Mouse (Mus musculus): ENCODE results near the gene Arhgef25. TPM values are rescaled to one million over a fixed set of nuclear protein-coding genes. Genes with fewer than 3 reads are reported as not detected.

Gene Arhgef25
- polyA plus RNA-seq, 1 experiment from 2014 or later, result 21.3 TPM

GRCm38 (mm10) chr10:127176756-127177155, 13.1 kb downstream of the Arhgef25 start:
- H3K9me3 ChIP-seq (replicated peaks), result no peaks in the 10 kb centered on the region
- no peak for ATAC-seq (ENCODE audit: insufficient number of reproducible peaks, low FRiP score)
- H3K36me3 ChIP-seq, result no peaks in the 10 kb centered on the region
- H3K4me1 ChIP-seq (replicated peaks), result peaks cover 38% of the 10 kb centered on the region
- peaks cover 79% of the 10 kb centered on the region for H3K27me3 ChIP-seq (replicated peaks)
- H3K4me2 ChIP-seq, result peak overlapping the region; percentile 70
- H3K4me3 ChIP-seq, result no peak overlapping the region
- H3K27ac ChIP-seq (ENCODE audit: poor library complexity, severe bottlenecking), result no peak overlapping the region
- WGBS, result 4% methylated on average over 7 of the region's 7 CpGs
- no peak overlapping the region for H3K9ac ChIP-seq

- WGBS, result 37% methylated on average over 3 of the region's 3 CpGs
- Histone ChIP-seq H3K27me3 (replicated peaks) (peaks cover 79% of the 10 kb centered on the region), H3K27ac (ENCODE audit: poor library complexity, severe bottlenecking) (no peak overlapping the region), H3K9me3 (replicated peaks) (no peaks in the 10 kb centered on the region), H3K36me3 (no peaks in the 10 kb centered on the region), H3K9ac (no peak overlapping the region), H3K4me2 (peak overlapping the region; percentile 70; the same call in 1 of the 2 replicates), H3K4me3 (no peak overlapping the region), H3K4me1 (replicated peaks) (peaks cover 39% of the 10 kb centered on the region)
- ATAC-seq (ENCODE audit: insufficient number of reproducible peaks, low FRiP score), result no peak
These were observed 13.7 kb downstream of the Arhgef25 start for GRCm38 (mm10) chr10:127176228-127176627.

- ATAC-seq (ENCODE audit: insufficient number of reproducible peaks, low FRiP score), result no peak
- no peak overlapping the region for H3K4me2 ChIP-seq
- WGBS, result 81% methylated on average over 7 of the region's 7 CpGs
- H3K9me3 ChIP-seq (replicated peaks), result no peaks in the 10 kb centered on the region
- no peak overlapping the region for H3K9ac ChIP-seq
- no peak overlapping the region for H3K4me3 ChIP-seq
- H3K27me3 ChIP-seq (replicated peaks), result peaks cover 79% of the 10 kb centered on the region
- no peak overlapping the region for H3K27ac ChIP-seq (ENCODE audit: poor library complexity, severe bottlenecking)
- H3K4me1 ChIP-seq (replicated peaks), result peaks cover 40% of the 10 kb centered on the region
- H3K36me3 ChIP-seq, result no peaks in the 10 kb centered on the region
These were observed 15.7 kb downstream of the Arhgef25 start for GRCm38 (mm10) chr10:127174170-127174569.

- H3K9me3 ChIP-seq (replicated peaks), result no peaks in the 10 kb centered on the region
- no peaks in the 10 kb centered on the region for H3K36me3 ChIP-seq
- H3K4me3 ChIP-seq, result no peak overlapping the region
- no peak overlapping the region for H3K9ac ChIP-seq
- no peak overlapping the region for H3K27ac ChIP-seq (ENCODE audit: poor library complexity, severe bottlenecking)
- ATAC-seq (ENCODE audit: insufficient number of reproducible peaks, low FRiP score), result no peak
- peaks cover 81% of the 10 kb centered on the region for H3K27me3 ChIP-seq (replicated peaks)
- no peak overlapping the region for H3K4me2 ChIP-seq
- H3K4me1 ChIP-seq (replicated peaks), result peaks cover 37% of the 10 kb centered on the region
- 78% methylated on average over 16 of the region's 16 CpGs for WGBS
These were observed 16.5 kb downstream of the Arhgef25 start for GRCm38 (mm10) chr10:127173148-127174065.

- 72% methylated on average over 15 of the region's 15 CpGs for WGBS
- no peaks in the 10 kb centered on the region for H3K9me3 ChIP-seq (replicated peaks)
- no peak overlapping the region for H3K27ac ChIP-seq (ENCODE audit: poor library complexity, severe bottlenecking)
- H3K4me3 ChIP-seq, result no peak overlapping the region
- H3K4me2 ChIP-seq, result no peak overlapping the region
- peaks cover 81% of the 10 kb centered on the region for H3K27me3 ChIP-seq (replicated peaks)
- no peak overlapping the region for H3K9ac ChIP-seq
- H3K4me1 ChIP-seq (replicated peaks), result peaks cover 30% of the 10 kb centered on the region
- no peak for ATAC-seq (ENCODE audit: insufficient number of reproducible peaks, low FRiP score)
- H3K36me3 ChIP-seq, result no peaks in the 10 kb centered on the region
These were observed 18.2 kb downstream of the Arhgef25 start for GRCm38 (mm10) chr10:127171631-127172200.

GRCm38 (mm10) chr10:127170837-127171272, 19.0 kb downstream of the Arhgef25 start:
- peak; percentile 56 for ATAC-seq (ENCODE audit: insufficient number of reproducible peaks, low FRiP score)
- no peaks in the 10 kb centered on the region for H3K9me3 ChIP-seq (replicated peaks)
- H3K36me3 ChIP-seq, result no peaks in the 10 kb centered on the region
- H3K4me1 ChIP-seq (replicated peaks), result peaks cover 34% of the 10 kb centered on the region
- H3K4me3 ChIP-seq, result peak overlapping the region; percentile 37
- no peak overlapping the region for H3K27ac ChIP-seq (ENCODE audit: poor library complexity, severe bottlenecking)
- H3K9ac ChIP-seq, result peak overlapping the region; percentile 14; the same call in 1 of the 2 replicates
- peaks cover 81% of the 10 kb centered on the region for H3K27me3 ChIP-seq (replicated peaks)
- H3K4me2 ChIP-seq, result peak overlapping the region; percentile 76
- under 1% methylated on average over 29 of the region's 29 CpGs for WGBS

- ATAC-seq (ENCODE audit: insufficient number of reproducible peaks, low FRiP score), result no peak
- no peak overlapping the region for H3K27ac ChIP-seq (ENCODE audit: poor library complexity, severe bottlenecking)
- H3K27me3 ChIP-seq (replicated peaks), result peaks cover 86% of the 10 kb centered on the region
- 2% methylated on average over 22 of the region's 22 CpGs for WGBS
- H3K9me3 ChIP-seq (replicated peaks), result no peaks in the 10 kb centered on the region
- no peaks in the 10 kb centered on the region for H3K36me3 ChIP-seq
- peak overlapping the region; percentile 37 for H3K4me3 ChIP-seq
- H3K9ac ChIP-seq, result no peak overlapping the region
- peak overlapping the region; percentile 76 for H3K4me2 ChIP-seq
- H3K4me1 ChIP-seq (replicated peaks), result peaks cover 43% of the 10 kb centered on the region
These were observed 19.9 kb downstream of the Arhgef25 start for GRCm38 (mm10) chr10:127170002-127170401.

GRCm38 (mm10) chr10:127167614-127168192, 22.2 kb downstream of the Arhgef25 start:
- ATAC-seq (ENCODE audit: insufficient number of reproducible peaks, low FRiP score), result no peak
- no peak overlapping the region for H3K27ac ChIP-seq (ENCODE audit: poor library complexity, severe bottlenecking)
- WGBS, result 17% methylated on average over 10 of the region's 10 CpGs
- no peak overlapping the region for H3K9ac ChIP-seq
- H3K9me3 ChIP-seq (replicated peaks), result no peaks in the 10 kb centered on the region
- H3K4me1 ChIP-seq (replicated peaks), result peaks cover 47% of the 10 kb centered on the region
- no peak overlapping the region for H3K4me3 ChIP-seq
- peaks cover 94% of the 10 kb centered on the region for H3K27me3 ChIP-seq (replicated peaks)
- H3K4me2 ChIP-seq, result no peak overlapping the region
- no peaks in the 10 kb centered on the region for H3K36me3 ChIP-seq

GRCm38 (mm10) chr10:127166771-127167613, 22.9 kb downstream of the Arhgef25 start:
- 18% methylated on average over 15 of the region's 15 CpGs for WGBS
- Histone ChIP-seq H3K27ac (ENCODE audit: poor library complexity, severe bottlenecking) (no peak overlapping the region), H3K9me3 (replicated peaks) (no peaks in the 10 kb centered on the region), H3K27me3 (replicated peaks) (peaks cover 89% of the 10 kb centered on the region), H3K36me3 (no peaks in the 10 kb centered on the region), H3K4me1 (replicated peaks) (peaks cover 47% of the 10 kb centered on the region), H3K4me3 (peak overlapping the region; percentile 60), H3K4me2 (peak overlapping the region; percentile 99), H3K9ac (no peak overlapping the region)
- ATAC-seq (ENCODE audit: insufficient number of reproducible peaks, low FRiP score), result no peak

GRCm38 (mm10) chr10:127166404-127166715, 23.5 kb downstream of the Arhgef25 start:
- no peaks in the 10 kb centered on the region for H3K36me3 ChIP-seq
- 0 out of 2 replicates have a peak, but pooled peaks have one; percentile 4 for ATAC-seq (ENCODE audit: insufficient number of reproducible peaks, low FRiP score)
- no peak overlapping the region for H3K27ac ChIP-seq (ENCODE audit: poor library complexity, severe bottlenecking)
- H3K9me3 ChIP-seq (replicated peaks), result no peaks in the 10 kb centered on the region
- 2% methylated on average over 11 of the region's 11 CpGs for WGBS
- H3K4me3 ChIP-seq, result peak overlapping the region; percentile 60
- H3K4me1 ChIP-seq (replicated peaks), result peaks cover 47% of the 10 kb centered on the region
- peaks cover 83% of the 10 kb centered on the region for H3K27me3 ChIP-seq (replicated peaks)
- peak overlapping the region; percentile 78 for H3K9ac ChIP-seq
- peak overlapping the region; percentile 99 for H3K4me2 ChIP-seq

All from heart, embryonic 12.5 days (tissue).